Mouse (Mus musculus) forebrain, embryonic 12.5 days (tissue): ENCODE measurements at regions not wholly inside any gene's neighbourhood (a gene's known extent, or its start where the extent isn't known, plus 50 kb on each side); places are given as distances from the start of the nearest gene placed in this dataset.

Source experiments
- ATAC-seq: fragments of 200-750 bp; cut with Nextera tagmentation; 2 replicates; pipeline ENCODE4 v1.8.0; 2017; ENCODE audit warnings: moderate TSS enrichment; ENCODE audit not compliant: low FRiP score
- H3K27ac ChIP-seq: fragments of 300-500 bp; sonication (generic); 2 replicates; pipeline ENCODE4 v1.5.1; 2016; ENCODE audit warnings: mild to moderate bottlenecking
- H3K27me3 ChIP-seq: fragments of 300-500 bp; sonication (generic); 2 replicates; pipeline ENCODE4 v1.6.1; 2016; ENCODE audit warnings: mild to moderate bottlenecking
- H3K36me3 ChIP-seq: fragments of 300-500 bp; sonication (generic); replicated peaks from 2 replicates; pipeline ENCODE4 v1.6.1; 2016; ENCODE audit warnings: mild to moderate bottlenecking
- H3K4me1 ChIP-seq: fragments of 300-500 bp; sonication (generic); 2 replicates; pipeline ENCODE4 v1.6.1; 2016
- H3K4me2 ChIP-seq: fragments of 300-500 bp; sonication (generic); 2 replicates; pipeline ENCODE4 v1.6.1; 2016; ENCODE audit warnings: mild to moderate bottlenecking, moderate library complexity
- H3K4me3 ChIP-seq: fragments of 300-500 bp; sonication (generic); replicated peaks from 2 replicates; pipeline ENCODE4 v1.5.1; 2016; ENCODE audit warnings: mild to moderate bottlenecking
- H3K9ac ChIP-seq: fragments of 300-500 bp; sonication (generic); 2 replicates; pipeline ENCODE4 v1.6.1; 2016; ENCODE audit warnings: mild to moderate bottlenecking
- H3K9me3 ChIP-seq: fragments of 300-500 bp; sonication (generic); 2 replicates; pipeline ENCODE4 v1.6.1; 2016
- WGBS: fragments of 180-500 bp; shearing (Covaris S2); methylation state at CpG from one replicate; pipeline ENCODE4 v1.1.7; 2016; 5-methylcytosine and 5-hydroxymethylcytosine counted together

DNA sequence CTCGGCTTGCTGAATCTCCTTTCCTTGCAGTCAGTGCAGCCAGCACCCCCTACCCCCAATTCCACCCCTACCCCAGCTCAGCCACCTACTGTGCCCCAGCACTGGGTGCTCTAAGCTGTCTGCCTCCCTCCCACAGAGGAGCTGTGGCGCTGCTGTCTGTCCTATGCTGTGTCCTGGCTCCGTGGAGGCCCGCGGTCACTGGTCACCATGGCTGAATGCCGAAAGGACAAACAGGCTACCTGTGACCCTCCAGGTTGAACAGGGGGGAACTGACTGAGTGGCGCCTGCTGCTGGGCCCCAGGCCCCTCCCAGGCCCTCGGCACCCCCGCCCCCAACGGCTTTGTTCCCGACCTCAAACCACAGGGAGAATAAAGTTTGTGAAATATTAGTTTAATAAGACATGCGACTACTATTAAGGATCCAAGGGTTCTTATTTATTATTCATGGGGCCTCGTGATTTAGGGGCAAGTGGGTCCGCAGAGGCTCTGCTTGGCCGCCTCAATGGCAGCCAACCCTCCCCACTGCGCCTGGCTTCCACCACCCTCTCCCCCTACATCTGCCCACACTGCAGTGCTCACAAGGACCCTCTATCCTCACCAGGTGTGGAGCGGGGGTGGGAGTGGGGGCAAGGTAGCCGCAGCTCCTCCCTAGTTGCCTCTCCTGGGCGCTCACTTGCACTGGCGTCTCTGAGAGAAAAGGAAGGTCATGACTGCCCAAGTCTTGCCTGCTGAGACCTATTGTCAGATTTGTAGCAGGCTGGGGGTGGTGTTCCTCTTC, 90.0 kb upstream of the Mvb12b start:
- WGBS, result 80% methylated on average over 20 of the region's 20 CpGs
- Histone ChIP-seq H3K27ac (no peak overlapping the region), H3K27me3 (peaks cover 23% of the 10 kb centered on the region; the same call in 1 of the 2 replicates), H3K36me3 (no peaks in the 10 kb centered on the region), H3K4me3 (no peak overlapping the region), H3K4me1 (peaks cover 31% of the 10 kb centered on the region), H3K9me3 (no peaks in the 10 kb centered on the region), H3K9ac (no peak overlapping the region), H3K4me2 (no peak overlapping the region)
- ATAC-seq, result no peak

DNA sequence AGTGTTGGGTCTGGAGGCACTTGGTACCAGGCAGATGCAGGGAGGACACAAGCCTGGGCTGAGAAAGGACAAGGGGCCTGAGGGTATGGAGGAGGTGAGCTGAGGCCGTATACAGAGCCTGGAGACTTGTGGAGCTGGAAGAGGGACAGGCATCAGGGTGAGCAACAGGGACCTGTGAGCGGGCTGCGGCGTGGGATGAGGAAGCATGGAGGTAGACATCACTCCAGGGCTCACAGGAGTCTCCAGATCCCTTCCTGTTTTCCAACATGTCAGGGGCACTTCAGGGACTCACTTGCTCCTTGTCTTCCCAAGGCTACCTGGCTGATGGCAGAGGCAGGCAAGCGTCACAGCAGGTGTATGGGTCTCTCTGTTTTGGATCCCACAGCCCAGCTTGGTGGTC, 89.4 kb upstream of the Mvb12b start:
- H3K27ac ChIP-seq, result no peak overlapping the region
- WGBS, result 93% methylated on average over 5 of the region's 5 CpGs

GRCm38 (mm10) chr2:33976183-33976582, 88.4 kb upstream of the Mvb12b start:
- H3K9me3 ChIP-seq, result no peaks in the 10 kb centered on the region
- no peak overlapping the region for H3K4me2 ChIP-seq
- H3K27me3 ChIP-seq, result peaks cover 29% of the 10 kb centered on the region; the same call in 1 of the 2 replicates
- ATAC-seq, result no peak
- 92% methylated on average over 9 of the region's 9 CpGs for WGBS
- H3K36me3 ChIP-seq, result no peaks in the 10 kb centered on the region
- H3K27ac ChIP-seq, result no peak overlapping the region
- no peak overlapping the region for H3K4me3 ChIP-seq
- H3K4me1 ChIP-seq, result peaks cover 19% of the 10 kb centered on the region
- no peak overlapping the region for H3K9ac ChIP-seq

More for the DNA sequence above, 89.4 kb upstream of the Mvb12b start:
- Histone ChIP-seq H3K27me3 (peaks cover 29% of the 10 kb centered on the region; the same call in 1 of the 2 replicates), H3K9ac (no peak overlapping the region), H3K4me3 (no peak overlapping the region), H3K9me3 (no peaks in the 10 kb centered on the region), H3K4me2 (no peak overlapping the region), H3K4me1 (peaks cover 25% of the 10 kb centered on the region), H3K36me3 (no peaks in the 10 kb centered on the region)
- ATAC-seq, result no peak

- H3K4me3 ChIP-seq, result no peak overlapping the region
- no peaks in the 10 kb centered on the region for H3K36me3 ChIP-seq
- no peak for ATAC-seq
- no peak overlapping the region for H3K9ac ChIP-seq
- WGBS, result 81% methylated on average over 14 of the region's 14 CpGs
- peaks cover 19% of the 10 kb centered on the region for H3K4me1 ChIP-seq
- H3K27me3 ChIP-seq, result peaks cover 29% of the 10 kb centered on the region; the same call in 1 of the 2 replicates
- H3K9me3 ChIP-seq, result no peaks in the 10 kb centered on the region
- H3K4me2 ChIP-seq, result no peak overlapping the region
- H3K27ac ChIP-seq, result no peak overlapping the region
These were observed 87.8 kb upstream of the Mvb12b start for GRCm38 (mm10) chr2:33975423-33976127.

GRCm38 (mm10) chr2:33974737-33975422, 87.1 kb upstream of the Mvb12b start:
- WGBS, result 57% methylated on average over 15 of the region's 15 CpGs

GRCm38 (mm10) chr2:33974031-33974430, 86.3 kb upstream of the Mvb12b start:
- Histone ChIP-seq H3K9me3 (no peaks in the 10 kb centered on the region), H3K4me3 (no peak overlapping the region), H3K27me3 (peaks cover 38% of the 10 kb centered on the region; the same call in 1 of the 2 replicates), H3K36me3 (no peaks in the 10 kb centered on the region), H3K27ac (peak overlapping the region; percentile 50; the same call in 1 of the 2 replicates), H3K9ac (no peak overlapping the region), H3K4me1 (peaks cover 19% of the 10 kb centered on the region), H3K4me2 (no peak overlapping the region)
- ATAC-seq, result no peak
- 85% methylated on average over 3 of the region's 3 CpGs for WGBS

More at GRCm38 (mm10) chr2:33974737-33975422, 87.1 kb upstream of the Mvb12b start:
- Histone ChIP-seq H3K4me3 (no peak overlapping the region), H3K4me1 (peaks cover 19% of the 10 kb centered on the region), H3K9ac (no peak overlapping the region), H3K27ac (peak overlapping the region; percentile 50; the same call in 1 of the 2 replicates), H3K27me3 (peaks cover 29% of the 10 kb centered on the region; the same call in 1 of the 2 replicates), H3K36me3 (no peaks in the 10 kb centered on the region), H3K9me3 (no peaks in the 10 kb centered on the region), H3K4me2 (no peak overlapping the region)
- 0 out of 2 replicates have a peak, but pooled peaks have one; percentile 34 for ATAC-seq

DNA sequence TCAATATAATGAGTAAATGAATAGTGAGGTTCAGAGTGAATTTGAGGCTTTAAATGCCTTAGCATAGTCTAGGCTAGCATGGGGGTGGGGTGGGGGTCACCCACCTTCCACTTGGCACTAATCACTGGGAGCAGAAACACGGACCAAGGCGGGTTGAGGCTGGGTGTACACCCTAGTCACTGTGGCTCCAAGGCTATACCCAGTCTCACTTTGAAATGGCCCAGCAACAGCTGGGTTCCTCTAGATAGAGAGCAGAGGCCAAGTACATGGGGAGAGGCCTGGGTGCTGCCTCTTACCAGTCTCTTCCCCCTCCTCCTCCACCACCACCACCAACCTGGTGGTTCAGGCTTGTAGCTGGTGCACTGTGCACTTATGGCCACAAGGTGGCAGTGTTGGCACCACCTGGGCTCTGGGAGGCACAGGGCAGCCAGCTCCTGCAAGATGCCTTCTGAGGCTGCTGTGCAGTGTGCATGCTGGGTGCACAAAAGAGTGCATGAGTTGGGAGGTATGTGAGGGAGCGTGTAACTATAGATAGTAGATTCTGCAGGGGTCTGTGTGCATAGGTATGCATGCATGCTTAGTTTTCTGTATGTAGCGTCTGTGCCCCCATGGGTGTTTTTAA, 85.6 kb upstream of the Mvb12b start:
- no peak overlapping the region for H3K4me3 ChIP-seq
- no peak overlapping the region for H3K4me2 ChIP-seq
- ATAC-seq, result peak; percentile 85
- peaks cover 19% of the 10 kb centered on the region for H3K4me1 ChIP-seq
- H3K36me3 ChIP-seq, result no peaks in the 10 kb centered on the region
- H3K9ac ChIP-seq, result no peak overlapping the region
- peaks cover 40% of the 10 kb centered on the region for H3K27me3 ChIP-seq
- H3K27ac ChIP-seq, result peak overlapping the region; percentile 50; the same call in 1 of the 2 replicates
- no peaks in the 10 kb centered on the region for H3K9me3 ChIP-seq
- 72% methylated on average over 4 of the region's 4 CpGs for WGBS

GRCm38 (mm10) chr2:33966984-33967421, 79.3 kb upstream of the Mvb12b start:
- no peak for ATAC-seq
- WGBS, result 49% methylated on average over 7 of the region's 7 CpGs
- peak overlapping the region; percentile 71 for H3K27ac ChIP-seq
- peak overlapping the region; percentile 30 for H3K4me2 ChIP-seq
- H3K4me1 ChIP-seq, result peaks cover 32% of the 10 kb centered on the region
- no peaks in the 10 kb centered on the region for H3K36me3 ChIP-seq
- H3K4me3 ChIP-seq, result no peak overlapping the region
- H3K9ac ChIP-seq, result no peak overlapping the region
- peaks cover 38% of the 10 kb centered on the region for H3K27me3 ChIP-seq
- no peaks in the 10 kb centered on the region for H3K9me3 ChIP-seq

GRCm38 (mm10) chr2:33966389-33966983, 78.7 kb upstream of the Mvb12b start:
- no peak; the same call in 1 of the 2 replicates for ATAC-seq
- H3K27ac ChIP-seq, result peak overlapping the region; percentile 71
- peak overlapping the region; percentile 30 for H3K4me2 ChIP-seq
- H3K36me3 ChIP-seq, result no peaks in the 10 kb centered on the region
- peaks cover 38% of the 10 kb centered on the region for H3K27me3 ChIP-seq
- 33% methylated on average over 35 of the region's 35 CpGs for WGBS
- peaks cover 38% of the 10 kb centered on the region for H3K4me1 ChIP-seq
- no peak overlapping the region for H3K4me3 ChIP-seq
- no peaks in the 10 kb centered on the region for H3K9me3 ChIP-seq
- no peak overlapping the region for H3K9ac ChIP-seq

GRCm38 (mm10) chr2:33964096-33964495, 76.3 kb upstream of the Mvb12b start:
- 85% methylated on average over 5 of the region's 5 CpGs for WGBS

DNA sequence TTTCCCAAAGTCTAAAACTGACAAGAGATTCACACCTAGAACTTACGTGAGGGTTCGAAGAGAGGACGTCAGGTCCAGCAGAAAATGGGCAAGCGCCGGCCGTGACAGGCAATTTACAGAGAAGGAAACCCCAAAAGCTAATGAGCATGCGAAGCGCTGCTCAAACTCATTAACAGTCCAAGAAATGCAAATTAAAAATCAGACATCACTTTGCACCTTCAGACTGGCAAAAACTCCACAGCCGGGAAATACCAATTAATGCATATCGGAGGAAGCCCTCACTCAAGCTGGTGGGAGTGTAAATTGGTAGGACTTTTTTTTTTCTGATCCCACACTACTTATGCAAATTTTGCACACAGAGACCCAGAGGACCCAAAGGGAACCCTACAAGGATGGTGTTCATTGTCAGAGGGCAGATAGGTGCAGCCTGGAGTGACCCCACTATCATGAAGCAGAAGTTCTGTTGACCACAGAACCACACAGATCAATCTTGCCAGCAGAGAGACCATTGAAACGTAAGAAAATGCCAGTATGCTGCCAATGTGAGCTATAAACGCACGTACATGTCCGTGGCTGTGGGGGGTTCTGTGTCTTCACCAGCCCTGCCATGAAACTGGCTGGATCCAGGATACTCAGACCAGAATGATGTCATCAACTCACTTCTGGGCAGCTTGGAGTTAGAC, 74.8 kb upstream of the Mvb12b start:
- Histone ChIP-seq H3K4me2 (no peak overlapping the region), H3K4me1 (peaks cover 39% of the 10 kb centered on the region), H3K9ac (no peak overlapping the region), H3K9me3 (peaks cover 2% of the 10 kb centered on the region; the same call in 1 of the 2 replicates), H3K4me3 (no peak overlapping the region), H3K36me3 (no peaks in the 10 kb centered on the region), H3K27me3 (peaks cover 19% of the 10 kb centered on the region), H3K27ac (peak overlapping the region; percentile 81)
- WGBS, result 53% methylated on average over 14 of the region's 14 CpGs
- peak; percentile 51; the same call in 1 of the 2 replicates for ATAC-seq

More at GRCm38 (mm10) chr2:33964096-33964495, 76.3 kb upstream of the Mvb12b start:
- peaks cover 39% of the 10 kb centered on the region for H3K4me1 ChIP-seq
- no peaks in the 10 kb centered on the region for H3K9me3 ChIP-seq
- peaks cover 30% of the 10 kb centered on the region for H3K27me3 ChIP-seq
- no peak overlapping the region for H3K4me3 ChIP-seq
- no peak for ATAC-seq
- H3K36me3 ChIP-seq, result no peaks in the 10 kb centered on the region
- H3K27ac ChIP-seq, result no peak overlapping the region
- H3K9ac ChIP-seq, result no peak overlapping the region
- H3K4me2 ChIP-seq, result no peak overlapping the region
